Mouse (Mus musculus): ENCODE data around the gene Ociad1. TPM values are rescaled to one million over a fixed set of nuclear protein-coding genes. Genes with fewer than 3 reads are reported as not detected.

The Ociad1 gene
- polyA plus RNA-seq, 1 experiment from 2014 or later: 196 TPM

GRCm38 (mm10) chr5:73256352-73257065 is 36.1 kb upstream of the Ociad1 start, which contains the start of gene Fryl:
Gene Fryl (minus strand): TSS chr5:73256619.
- Histone ChIP-seq H3K4me2 (ENCODE audit: low read length) (peak within 1 kb of the TSS; percentile 63), H3K4me3 (ENCODE audit: low read depth, low read length) (peak within 1 kb of the TSS; percentile 97), H3K36me3 (ENCODE audit: control insufficient read depth, insufficient read depth, low read length) (no peaks in the 10 kb centered on the region), H3K27me3 (replicated peaks; ENCODE audit: control insufficient read depth, insufficient read depth, low read length) (no peaks in the 10 kb centered on the region), H3K27ac (ENCODE audit: low read depth, low read length) (peak within 1 kb of the TSS; percentile 96), H3K9ac (ENCODE audit: low read length) (peak within 1 kb of the TSS; percentile 92), H3K4me1 (ENCODE audit: control insufficient read depth, insufficient read depth, low read length) (peaks cover 17% of the 10 kb centered on the region), H3K9me3 (replicated peaks; ENCODE audit: control insufficient read depth, low read length) (no peaks in the 10 kb centered on the region)
- ATAC-seq (peak; percentile 98), DNase-seq (ENCODE audit: low spot score) (peak; percentile 99)
- under 1% methylated on average over 44 of the region's 44 CpGs for WGBS

- DNase-seq (ENCODE audit: low spot score) (no peak), ATAC-seq (no peak)
- no peaks in the 10 kb centered on the region for H3K36me3 ChIP-seq (ENCODE audit: control insufficient read depth, insufficient read depth, low read length)
- H3K4me3 ChIP-seq (ENCODE audit: low read depth, low read length): peak overlapping the region; percentile 97
- H3K27ac ChIP-seq (ENCODE audit: low read depth, low read length): no peak overlapping the region
- H3K4me2 ChIP-seq (ENCODE audit: low read length): peak overlapping the region; percentile 61
- peak overlapping the region; percentile 38; the same call in 1 of the 2 replicates for H3K9ac ChIP-seq (ENCODE audit: low read length)
- no peaks in the 10 kb centered on the region for H3K9me3 ChIP-seq (replicated peaks; ENCODE audit: control insufficient read depth, low read length)
- 4% methylated on average over 11 of the region's 11 CpGs for WGBS
- H3K27me3 ChIP-seq (replicated peaks; ENCODE audit: control insufficient read depth, insufficient read depth, low read length): no peaks in the 10 kb centered on the region
- peaks cover 17% of the 10 kb centered on the region for H3K4me1 ChIP-seq (ENCODE audit: control insufficient read depth, insufficient read depth, low read length)
Measured at GRCm38 (mm10) chr5:73257096-73257495, 35.5 kb upstream of the Ociad1 start.

GRCm38 (mm10) chr5:73257723-73258122 is 34.9 kb upstream of the Ociad1 start:
- no peak overlapping the region for H3K27ac ChIP-seq (ENCODE audit: low read depth, low read length)
- no peak overlapping the region for H3K4me3 ChIP-seq (ENCODE audit: low read depth, low read length)
- DNase-seq (ENCODE audit: low spot score) (no peak), ATAC-seq (no peak)
- H3K9me3 ChIP-seq (replicated peaks; ENCODE audit: control insufficient read depth, low read length): no peaks in the 10 kb centered on the region
- peaks cover 17% of the 10 kb centered on the region for H3K4me1 ChIP-seq (ENCODE audit: control insufficient read depth, insufficient read depth, low read length)
- 54% methylated on average over 8 of the region's 8 CpGs for WGBS
- no peaks in the 10 kb centered on the region for H3K27me3 ChIP-seq (replicated peaks; ENCODE audit: control insufficient read depth, insufficient read depth, low read length)
- H3K4me2 ChIP-seq (ENCODE audit: low read length): peak overlapping the region; percentile 61
- H3K36me3 ChIP-seq (ENCODE audit: control insufficient read depth, insufficient read depth, low read length): no peaks in the 10 kb centered on the region
- 0 out of 2 replicates have a peak overlapping the region, but pooled peaks have one; percentile 38 for H3K9ac ChIP-seq (ENCODE audit: low read length)

GRCm38 (mm10) chr5:73264122-73264521 is 28.5 kb upstream of the Ociad1 start:
- H3K27ac ChIP-seq (ENCODE audit: low read depth, low read length): no peak overlapping the region
- ATAC-seq (no peak), DNase-seq (ENCODE audit: low spot score) (no peak)
- H3K4me2 ChIP-seq (ENCODE audit: low read length): no peak overlapping the region
- H3K9me3 ChIP-seq (replicated peaks; ENCODE audit: control insufficient read depth, low read length): no peaks in the 10 kb centered on the region
- H3K4me3 ChIP-seq (ENCODE audit: low read depth, low read length): no peak overlapping the region
- no peaks in the 10 kb centered on the region for H3K36me3 ChIP-seq (ENCODE audit: control insufficient read depth, insufficient read depth, low read length)
- whole genome bisulfite sequencing: 60% methylated on average over 5 of the region's 5 CpGs
- H3K9ac ChIP-seq (ENCODE audit: low read length): no peak overlapping the region
- no peaks in the 10 kb centered on the region for H3K27me3 ChIP-seq (replicated peaks; ENCODE audit: control insufficient read depth, insufficient read depth, low read length)
- H3K4me1 ChIP-seq (ENCODE audit: control insufficient read depth, insufficient read depth, low read length): no peaks in the 10 kb centered on the region

GRCm38 (mm10) chr5:73265460-73265859 is 27.1 kb upstream of the Ociad1 start:
- ATAC-seq (no peak), DNase-seq (ENCODE audit: low spot score) (no peak)
- WGBS: 78% methylated on average over 5 of the region's 5 CpGs
- H3K4me1 ChIP-seq (ENCODE audit: control insufficient read depth, insufficient read depth, low read length): no peaks in the 10 kb centered on the region
- H3K4me3 ChIP-seq (ENCODE audit: low read depth, low read length): no peak overlapping the region
- no peaks in the 10 kb centered on the region for H3K27me3 ChIP-seq (replicated peaks; ENCODE audit: control insufficient read depth, insufficient read depth, low read length)
- H3K4me2 ChIP-seq (ENCODE audit: low read length): no peak overlapping the region
- H3K9me3 ChIP-seq (replicated peaks; ENCODE audit: control insufficient read depth, low read length): no peaks in the 10 kb centered on the region
- H3K36me3 ChIP-seq (ENCODE audit: control insufficient read depth, insufficient read depth, low read length): no peaks in the 10 kb centered on the region
- H3K9ac ChIP-seq (ENCODE audit: low read length): no peak overlapping the region
- no peak overlapping the region for H3K27ac ChIP-seq (ENCODE audit: low read depth, low read length)

- H3K4me2 ChIP-seq (ENCODE audit: low read length): no peak overlapping the region
- H3K27me3 ChIP-seq (replicated peaks; ENCODE audit: control insufficient read depth, insufficient read depth, low read length): no peaks in the 10 kb centered on the region
- H3K4me3 ChIP-seq (ENCODE audit: low read depth, low read length): no peak overlapping the region
- no peak overlapping the region for H3K9ac ChIP-seq (ENCODE audit: low read length)
- no peak overlapping the region for H3K27ac ChIP-seq (ENCODE audit: low read depth, low read length)
- DNase-seq (ENCODE audit: low spot score): no peak
- 80% methylated on average over 11 of the region's 11 CpGs for WGBS
- no peaks in the 10 kb centered on the region for H3K9me3 ChIP-seq (replicated peaks; ENCODE audit: control insufficient read depth, low read length)
- H3K4me1 ChIP-seq (ENCODE audit: control insufficient read depth, insufficient read depth, low read length): no peaks in the 10 kb centered on the region
- ATAC-seq: no peak
- no peaks in the 10 kb centered on the region for H3K36me3 ChIP-seq (ENCODE audit: control insufficient read depth, insufficient read depth, low read length)
Measured at GRCm38 (mm10) chr5:73268636-73269213, 23.9 kb upstream of the Ociad1 start.

- Histone ChIP-seq H3K9me3 (replicated peaks; ENCODE audit: control insufficient read depth, low read length) (no peaks in the 10 kb centered on the region), H3K27ac (ENCODE audit: low read depth, low read length) (no peak overlapping the region), H3K36me3 (ENCODE audit: control insufficient read depth, insufficient read depth, low read length) (no peaks in the 10 kb centered on the region), H3K27me3 (replicated peaks; ENCODE audit: control insufficient read depth, insufficient read depth, low read length) (no peaks in the 10 kb centered on the region), H3K4me3 (ENCODE audit: low read depth, low read length) (no peak overlapping the region), H3K9ac (ENCODE audit: low read length) (no peak overlapping the region), H3K4me1 (ENCODE audit: control insufficient read depth, insufficient read depth, low read length) (no peaks in the 10 kb centered on the region), H3K4me2 (ENCODE audit: low read length) (no peak overlapping the region)
- ATAC-seq (no peak), DNase-seq (ENCODE audit: low spot score) (no peak)
- 66% methylated on average over 6 of the region's 6 CpGs for WGBS
Measured at GRCm38 (mm10) chr5:73270612-73271011, 22.0 kb upstream of the Ociad1 start.

- DNase-seq (ENCODE audit: low spot score) (no peak), ATAC-seq (no peak)
- Histone ChIP-seq H3K9me3 (replicated peaks; ENCODE audit: control insufficient read depth, low read length) (no peaks in the 10 kb centered on the region), H3K27me3 (replicated peaks; ENCODE audit: control insufficient read depth, insufficient read depth, low read length) (no peaks in the 10 kb centered on the region), H3K9ac (ENCODE audit: low read length) (no peak overlapping the region), H3K36me3 (ENCODE audit: control insufficient read depth, insufficient read depth, low read length) (no peaks in the 10 kb centered on the region), H3K4me1 (ENCODE audit: control insufficient read depth, insufficient read depth, low read length) (no peaks in the 10 kb centered on the region), H3K27ac (ENCODE audit: low read depth, low read length) (no peak overlapping the region), H3K4me2 (ENCODE audit: low read length) (no peak overlapping the region), H3K4me3 (ENCODE audit: low read depth, low read length) (no peak overlapping the region)
- 73% methylated on average over 4 of the region's 4 CpGs for WGBS
Measured at GRCm38 (mm10) chr5:73273171-73273570, 19.4 kb upstream of the Ociad1 start.

GRCm38 (mm10) chr5:73274941-73275340 is 17.6 kb upstream of the Ociad1 start:
- DNase-seq (ENCODE audit: low spot score): no peak
- no peak overlapping the region for H3K27ac ChIP-seq (ENCODE audit: low read depth, low read length)
- WGBS: 85% methylated on average over 2 of the region's 2 CpGs

More at GRCm38 (mm10) chr5:73274941-73275340, 17.6 kb upstream of the Ociad1 start:
- Histone ChIP-seq H3K4me1 (ENCODE audit: control insufficient read depth, insufficient read depth, low read length) (no peaks in the 10 kb centered on the region), H3K9me3 (replicated peaks; ENCODE audit: control insufficient read depth, low read length) (no peaks in the 10 kb centered on the region), H3K9ac (ENCODE audit: low read length) (no peak overlapping the region), H3K27me3 (replicated peaks; ENCODE audit: control insufficient read depth, insufficient read depth, low read length) (no peaks in the 10 kb centered on the region), H3K4me2 (ENCODE audit: low read length) (no peak overlapping the region), H3K4me3 (ENCODE audit: low read depth, low read length) (no peak overlapping the region), H3K36me3 (ENCODE audit: control insufficient read depth, insufficient read depth, low read length) (no peaks in the 10 kb centered on the region)
- ATAC-seq: no peak
